Mouse (Mus musculus) spleen, adult 2 months (tissue): ENCODE measurements around the gene Tulp3.

ENCODE experiments used
- CTCF ChIP-seq: fragments of 200-500 bp; IDR thresholded peaks from 2 replicates; pipeline ENCODE4 v1.5.1; 2011; ENCODE audit warnings: mild to moderate bottlenecking, inconsistent platforms; ENCODE audit not compliant: insufficient read depth, insufficient read length, insufficient replicate concordance; ENCODE audit errors: extremely low read depth
- POLR2A ChIP-seq: fragments of 200-500 bp; IDR thresholded peaks from 2 replicates; pipeline ENCODE4 v1.6.1; 2011; ENCODE audit warnings: low read depth, low read length, inconsistent platforms

DNA sequence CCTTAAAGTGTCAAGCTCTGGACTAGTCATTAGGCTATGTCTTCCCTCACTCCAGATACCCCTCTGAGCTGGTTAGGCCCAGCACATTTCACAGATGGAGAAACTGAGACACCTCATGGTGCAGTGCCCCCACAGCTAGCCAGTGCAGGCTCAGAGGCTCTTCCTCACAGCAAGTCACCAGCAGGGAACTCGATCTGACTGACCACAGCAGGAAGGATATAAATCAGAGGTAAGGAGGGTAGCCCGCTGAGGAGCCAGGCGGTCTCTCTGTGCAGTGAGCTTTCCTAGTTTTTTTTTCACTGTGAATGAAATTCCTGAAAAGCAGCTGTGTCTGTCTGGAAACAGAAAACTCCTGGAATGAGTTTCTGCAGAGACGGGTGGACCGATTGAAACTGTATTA lies 76.0 kb downstream of the Tulp3 start:
- no peak for TF ChIP-seq POLR2A
- no peak for TF ChIP-seq CTCF
